Mouse (Mus musculus) small intestine, adult 2 months (tissue): Measurements from ENCODE around the gene Cbll1. TPM values are rescaled to one million over a fixed set of nuclear protein-coding genes. Genes with fewer than 3 reads are reported as not detected.
A peak's percentile ranks its signal among the peaks of the same experiment; 100 is the strongest.

Experiments
- H3K27ac ChIP-seq: fragments of 200-500 bp; 2 replicates; pipeline ENCODE4 v1.5.1; 2012; ENCODE audit warnings: low read depth, low read length, control low read depth, inconsistent platforms; ENCODE audit not compliant: insufficient read depth
- H3K27me3 ChIP-seq: fragments of 200-500 bp; 2 replicates; pipeline ENCODE4 v1.6.1; 2012; ENCODE audit warnings: mild to moderate bottlenecking, moderate library complexity, low read length, inconsistent platforms; ENCODE audit not compliant: control insufficient read depth, insufficient read depth
- H3K36me3 ChIP-seq: fragments of 200-500 bp; 2 replicates; pipeline ENCODE4 v1.6.1; 2012; ENCODE audit warnings: mild to moderate bottlenecking, low read length, control low read depth, inconsistent platforms; ENCODE audit not compliant: control insufficient read depth, insufficient read depth
- H3K4me1 ChIP-seq: fragments of 200-500 bp; 2 replicates; pipeline ENCODE4 v1.6.1; 2012; ENCODE audit warnings: low read length, inconsistent platforms, mixed read lengths; ENCODE audit not compliant: control insufficient read depth, insufficient read depth, insufficient read length
- H3K4me3 ChIP-seq: fragments of 200-500 bp; 2 replicates; pipeline ENCODE4 v1.5.1; 2012; ENCODE audit warnings: low read depth, mild to moderate bottlenecking, control low read depth, inconsistent platforms, low read length, moderate library complexity
- CTCF ChIP-seq: fragments of 200-500 bp; IDR thresholded peaks from 2 replicates; pipeline ENCODE4 v1.5.1; 2012; ENCODE audit warnings: low read depth, mild to moderate bottlenecking, control low read depth, inconsistent platforms, low read length, moderate library complexity, mixed read lengths; ENCODE audit not compliant: insufficient replicate concordance, insufficient read length; ENCODE audit errors: extremely low read depth
- POLR2A ChIP-seq: fragments of 200-500 bp; IDR thresholded peaks from 2 replicates; pipeline ENCODE4 v1.6.1; 2012; ENCODE audit warnings: low read depth, mild to moderate bottlenecking, control low read depth, inconsistent platforms, low read length, moderate library complexity
- WGBS: fragments of 180-500 bp; shearing (Covaris S2); methylation state at CpG from one replicate; pipeline ENCODE4 v1.1.7; 2018; 5-methylcytosine and 5-hydroxymethylcytosine counted together
- polyA plus RNA-seq: library from polyadenylated mRNA; depleted of rRNA; stranded (reverse); fragments of >200 nt; gene quantifications from 2 replicates; pipeline ENCODE4 v1.2.3, GENCODE M21; 2012; rRNA removed

The Cbll1 gene
- polyA plus RNA-seq, 1 experiment = 4.1 TPM

GRCm38 (mm10) chr12:31458474-31458873 lies 40.9 kb downstream of the Cbll1 start:
- peaks cover 17% of the 10 kb centered on the region for H3K36me3 ChIP-seq
- H3K27me3 ChIP-seq = no peaks in the 10 kb centered on the region
- H3K4me1 ChIP-seq = peaks cover 29% of the 10 kb centered on the region
- TF ChIP-seq POLR2A (no peak), CTCF (no peak)
- H3K27ac ChIP-seq = peak overlapping the region; percentile 64
- WGBS = 27% methylated on average over 4 of the region's 4 CpGs
- H3K4me3 ChIP-seq = no peak overlapping the region

- Histone ChIP-seq H3K27ac (peak overlapping the region; percentile 90), H3K36me3 (peaks cover 34% of the 10 kb centered on the region), H3K4me1 (peaks cover 23% of the 10 kb centered on the region), H3K27me3 (no peaks in the 10 kb centered on the region), H3K4me3 (no peak overlapping the region)
- TF ChIP-seq CTCF = no peak
- no peak for TF ChIP-seq POLR2A
- whole genome bisulfite sequencing = 36% methylated on average over 9 of the region's 9 CpGs
These were observed 43.1 kb downstream of the Cbll1 start for GRCm38 (mm10) chr12:31456271-31456670.

- 62% methylated on average over 3 of the region's 3 CpGs for WGBS
- H3K36me3 ChIP-seq = peaks cover 48% of the 10 kb centered on the region
- H3K4me1 ChIP-seq = peaks cover 7% of the 10 kb centered on the region; the same call in 1 of the 2 replicates
- no peak overlapping the region for H3K27ac ChIP-seq
- H3K4me3 ChIP-seq = no peak overlapping the region
- H3K27me3 ChIP-seq = no peaks in the 10 kb centered on the region
- TF ChIP-seq CTCF = no peak
- TF ChIP-seq POLR2A = no peak
These were observed 50.1 kb downstream of the Cbll1 start for GRCm38 (mm10) chr12:31449341-31449740.

- 24% methylated on average over 6 of the region's 6 CpGs for WGBS
- H3K4me1 ChIP-seq = peaks cover 11% of the 10 kb centered on the region
- H3K4me3 ChIP-seq = no peak overlapping the region
- H3K27me3 ChIP-seq = no peaks in the 10 kb centered on the region
- no peak for TF ChIP-seq CTCF
- H3K36me3 ChIP-seq = peaks cover 16% of the 10 kb centered on the region
- H3K27ac ChIP-seq = peak overlapping the region; percentile 33
These were observed 54.6 kb downstream of the Cbll1 start for GRCm38 (mm10) chr12:31444827-31445226.

- no peaks in the 10 kb centered on the region for H3K27me3 ChIP-seq
- H3K4me3 ChIP-seq = peak overlapping the region; percentile 41
- peaks cover 11% of the 10 kb centered on the region for H3K4me1 ChIP-seq
- H3K36me3 ChIP-seq = peaks cover 16% of the 10 kb centered on the region
- under 1% methylated on average over 11 of the region's 11 CpGs for whole genome bisulfite sequencing
- peak overlapping the region; percentile 26; the same call in 1 of the 2 replicates for H3K27ac ChIP-seq
- no peak for TF ChIP-seq CTCF
- no peak for TF ChIP-seq POLR2A
These were observed 55.3 kb downstream of the Cbll1 start for GRCm38 (mm10) chr12:31444131-31444546.

GRCm38 (mm10) chr12:31439612-31440011 lies 59.8 kb downstream of the Cbll1 start:
- TF ChIP-seq POLR2A (no peak), CTCF (no peak)
- no peak overlapping the region for H3K4me3 ChIP-seq
- peak overlapping the region; percentile 94 for H3K27ac ChIP-seq
- no peaks in the 10 kb centered on the region for H3K36me3 ChIP-seq
- H3K4me1 ChIP-seq = peaks cover 5% of the 10 kb centered on the region
- no peaks in the 10 kb centered on the region for H3K27me3 ChIP-seq
- 21% methylated on average over 2 of the region's 2 CpGs for WGBS

- WGBS = 32% methylated on average over 6 of the region's 6 CpGs
- no peaks in the 10 kb centered on the region for H3K36me3 ChIP-seq
- peak overlapping the region; percentile 12; the same call in 1 of the 2 replicates for H3K4me3 ChIP-seq
- H3K27ac ChIP-seq = peak overlapping the region; percentile 83
- H3K27me3 ChIP-seq = no peaks in the 10 kb centered on the region
- no peak for TF ChIP-seq CTCF
- no peak for TF ChIP-seq POLR2A
- H3K4me1 ChIP-seq = no peaks in the 10 kb centered on the region; the same call in 1 of the 2 replicates
These were observed 61.6 kb downstream of the Cbll1 start for GRCm38 (mm10) chr12:31437791-31438190.

Other genes starting within 250 kb of the Cbll1 start
- 11.3 and 23.8 TPM in 2 replicates for gene Lamb1, start 234.4 kb downstream of the Cbll1 start, polyA plus RNA-seq
- 2.2 and 4.4 TPM in 2 replicates for gene Dld, start 148.2 kb downstream of the Cbll1 start, polyA plus RNA-seq
- 18.9 and 20.6 TPM in 2 replicates for gene Slc26a3, start 108.7 kb downstream of the Cbll1 start, polyA plus RNA-seq
- 0.04 and 0.16 TPM in 2 replicates for gene Slc26a4, start 60.4 kb upstream of the Cbll1 start, polyA plus RNA-seq
- 0.39 and 0.56 TPM in 2 replicates for gene Bcap29, start 135.0 kb upstream of the Cbll1 start, polyA plus RNA-seq
- 0.48 and 1.8 TPM in 2 replicates for gene Dus4l, start 155.2 kb upstream of the Cbll1 start, polyA plus RNA-seq
- 5.7 and 7.3 TPM in 2 replicates for gene Cog5, start 155.3 kb upstream of the Cbll1 start, polyA plus RNA-seq
- 0.05 and 0.13 TPM in 2 replicates for gene Gpr22, start 214.3 kb upstream of the Cbll1 start, polyA plus RNA-seq